Mouse (Mus musculus): ENCODE data around the gene Trpt1. TPM values are rescaled to one million over a fixed set of nuclear protein-coding genes. Genes with fewer than 3 reads are reported as not detected.

The Trpt1 gene
- polyA plus RNA-seq, 1 experiment from 2014 or later = 11.0 TPM

DNA sequence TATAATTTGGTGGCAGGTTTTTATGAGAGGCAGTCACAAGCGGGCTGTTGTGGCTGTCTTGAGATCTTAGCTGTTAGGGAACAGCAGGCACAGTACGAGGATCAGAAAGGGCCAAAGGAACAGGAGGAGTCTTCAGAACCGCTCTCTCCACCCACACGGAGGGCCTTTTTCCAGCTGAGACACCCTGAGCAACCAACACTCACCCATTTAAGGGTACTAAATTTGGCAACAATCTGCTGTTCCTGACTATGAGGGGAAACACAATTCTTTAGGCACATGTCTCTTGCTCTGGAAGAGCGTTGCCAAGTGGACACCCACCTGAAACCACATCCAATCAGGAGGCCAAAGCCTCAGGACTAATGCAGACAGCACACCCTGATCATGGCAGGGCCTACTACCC is 33.6 kb downstream of the Trpt1 start:
- DNase-seq (ENCODE audit: low spot score) = no peak
- H3K4me3 ChIP-seq (ENCODE audit: low read depth, low read length) = no peak overlapping the region
- H3K27me3 ChIP-seq (replicated peaks; ENCODE audit: insufficient read depth, low read length) = no peaks in the 10 kb centered on the region
- TF ChIP-seq EP300 (IDR thresholded peaks at IDR 0.05) (no peak), CTCF (IDR thresholded peaks at IDR 0.05) (no peak)
- H3K4me2 ChIP-seq (replicated peaks; ENCODE audit: low read depth, low read length) = no peak overlapping the region
- no peaks in the 10 kb centered on the region for H3K4me1 ChIP-seq (ENCODE audit: insufficient read depth, low read depth, low read length)
- H3K27ac ChIP-seq (ENCODE audit: low read length) = no peak overlapping the region
- WGBS = 96% methylated on average over 5 of the region's 5 CpGs
- no peak overlapping the region for H3K9ac ChIP-seq (replicated peaks; ENCODE audit: low read depth)
- no peak for ATAC-seq
- H3K36me3 ChIP-seq (ENCODE audit: insufficient read depth, low read length) = peaks cover 40% of the 10 kb centered on the region
- H3K9me3 ChIP-seq (ENCODE audit: low read length) = no peaks in the 10 kb centered on the region

DNA sequence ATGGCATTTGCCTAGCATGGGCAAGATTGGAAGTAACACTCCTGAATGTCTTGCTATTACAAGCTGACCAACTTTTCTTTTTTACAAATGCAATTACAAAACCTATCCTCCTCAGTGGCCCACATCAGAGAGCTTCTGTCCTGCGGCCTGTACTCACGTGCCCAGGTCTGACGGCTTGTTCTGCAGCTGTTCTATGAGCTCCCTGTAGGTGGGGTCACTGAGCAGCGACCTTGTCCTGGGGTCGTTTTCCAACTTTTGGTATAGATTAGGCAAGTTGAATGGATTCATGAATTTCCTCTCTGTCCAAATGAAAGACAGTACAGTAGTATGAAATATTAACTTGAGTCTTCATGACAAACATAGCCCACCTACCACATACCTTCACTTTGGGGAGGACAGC is 38.1 kb downstream of the Trpt1 start:
- Histone ChIP-seq H3K27me3 (replicated peaks; ENCODE audit: insufficient read depth, low read length) (no peaks in the 10 kb centered on the region), H3K9ac (replicated peaks; ENCODE audit: low read depth) (no peak overlapping the region)
- WGBS = 85% methylated on average over 5 of the region's 5 CpGs

DNA sequence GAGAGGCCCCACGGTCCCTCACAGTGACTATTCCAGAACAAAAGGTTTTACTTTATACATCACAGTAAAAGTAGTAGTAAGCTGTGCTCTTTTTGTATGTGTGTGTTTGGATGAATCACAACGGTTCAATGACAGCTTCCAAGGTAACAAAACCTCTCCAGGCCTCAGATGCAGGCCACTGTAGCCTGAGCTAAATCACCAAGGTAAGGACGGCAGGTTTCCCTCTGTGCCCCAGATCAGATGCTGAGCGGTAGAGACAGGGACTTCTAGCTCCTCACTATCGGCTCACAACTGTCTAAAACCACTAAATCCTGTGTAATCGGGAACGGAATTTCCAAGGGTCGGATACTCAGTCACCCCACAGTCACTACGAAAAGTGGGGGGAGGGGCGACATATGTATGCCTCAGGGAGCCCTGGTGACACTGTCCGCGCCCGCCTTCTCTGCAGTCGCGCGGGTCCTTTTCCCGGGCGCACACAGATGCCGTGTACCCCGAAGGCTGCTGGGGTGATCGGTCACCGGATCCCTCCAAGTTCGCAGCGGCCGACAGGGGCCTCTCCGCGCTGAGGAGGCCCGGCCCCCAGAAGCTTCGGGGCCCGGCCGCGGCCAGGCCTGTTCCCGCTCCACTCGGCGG is 43.3 kb downstream of the Trpt1 start:
- Histone ChIP-seq H3K4me2 (replicated peaks; ENCODE audit: low read depth, low read length) (peak overlapping the region; percentile 82), H3K4me1 (ENCODE audit: insufficient read depth, low read depth, low read length) (no peaks in the 10 kb centered on the region), H3K9me3 (ENCODE audit: low read length) (no peaks in the 10 kb centered on the region), H3K9ac (replicated peaks; ENCODE audit: low read depth) (peak overlapping the region; percentile 64), H3K27me3 (replicated peaks; ENCODE audit: insufficient read depth, low read length) (no peaks in the 10 kb centered on the region), H3K36me3 (ENCODE audit: insufficient read depth, low read length) (no peaks in the 10 kb centered on the region), H3K4me3 (ENCODE audit: low read depth, low read length) (peak overlapping the region; percentile 75), H3K27ac (ENCODE audit: low read length) (peak overlapping the region; percentile 85)
- WGBS = 4% methylated on average over 34 of the region's 35 CpGs
- ATAC-seq (peak; percentile 5), DNase-seq (ENCODE audit: low spot score) (peak; percentile 75)
- TF ChIP-seq CTCF (IDR thresholded peaks at IDR 0.05) (no peak), EP300 (IDR thresholded peaks at IDR 0.05) (no peak)

More for the DNA sequence above, 38.1 kb downstream of the Trpt1 start:
- no peak for TF ChIP-seq EP300 (IDR thresholded peaks at IDR 0.05)
- TF ChIP-seq CTCF (IDR thresholded peaks at IDR 0.05) = no peak
- Histone ChIP-seq H3K4me3 (ENCODE audit: low read depth, low read length) (no peak overlapping the region), H3K36me3 (ENCODE audit: insufficient read depth, low read length) (peaks cover 17% of the 10 kb centered on the region; the same call in 1 of the 2 replicates), H3K4me2 (replicated peaks; ENCODE audit: low read depth, low read length) (no peak overlapping the region), H3K9me3 (ENCODE audit: low read length) (no peaks in the 10 kb centered on the region), H3K27ac (ENCODE audit: low read length) (no peak overlapping the region), H3K4me1 (ENCODE audit: insufficient read depth, low read depth, low read length) (no peaks in the 10 kb centered on the region)
- ATAC-seq (no peak), DNase-seq (ENCODE audit: low spot score) (no peak)

DNA sequence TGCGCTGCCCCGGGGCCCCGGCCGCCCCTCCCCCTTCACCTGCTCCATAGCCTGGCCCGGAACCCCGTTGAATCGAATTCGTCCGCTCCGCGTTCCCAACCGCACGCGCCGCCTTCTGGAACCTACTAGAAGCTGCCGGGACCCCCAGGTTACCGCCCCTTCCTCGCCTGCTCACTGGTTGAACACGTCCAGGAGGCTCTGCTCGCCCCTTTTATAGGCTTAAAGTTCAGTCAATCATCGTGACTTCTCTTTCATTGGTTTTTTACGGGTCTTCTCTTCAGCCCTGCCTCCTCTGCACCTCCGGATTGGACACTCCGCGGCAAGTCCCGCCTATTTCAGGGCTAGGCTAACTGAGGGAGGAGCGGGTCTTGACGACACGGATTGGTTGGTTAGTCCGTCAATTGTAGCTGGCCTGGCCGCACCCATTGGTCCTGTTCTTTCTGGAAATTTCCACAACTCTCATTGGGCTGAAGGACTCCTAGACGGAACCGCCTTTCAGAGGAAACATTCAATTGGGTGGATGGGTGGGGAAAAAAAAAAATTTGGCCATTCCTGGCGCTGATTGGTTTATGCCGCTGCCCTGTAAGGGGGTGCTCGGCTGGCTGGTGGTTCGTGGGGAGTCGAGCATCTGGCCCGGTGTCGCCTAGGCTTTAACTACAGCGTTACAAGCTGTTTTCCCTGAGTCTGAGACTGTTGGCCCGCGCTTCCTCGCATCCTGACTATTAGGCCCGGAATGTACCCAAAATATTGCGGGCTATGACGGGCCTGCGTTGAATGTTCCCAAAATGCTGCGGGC is 44.1 kb downstream of the Trpt1 start, which contains the start of gene Stip1:
Gene Stip1, minus strand, starts transcription at position 127 of the 796 bp plus-strand sequence.
- peak; percentile 100 for DNase-seq (ENCODE audit: low spot score)
- TF ChIP-seq EP300 (IDR thresholded peaks at IDR 0.05) = peak; percentile 85
- peak; percentile 67 for TF ChIP-seq CTCF (IDR thresholded peaks at IDR 0.05)
- no peaks in the 10 kb centered on the region for H3K4me1 ChIP-seq (ENCODE audit: insufficient read depth, low read depth, low read length)
- under 1% methylated on average over 46 of the region's 49 CpGs for WGBS
- H3K27ac ChIP-seq (ENCODE audit: low read length) = peak within 1 kb of the TSS; percentile 94
- peak within 1 kb of the TSS; percentile 75 for H3K4me3 ChIP-seq (ENCODE audit: low read depth, low read length)
- peak within 1 kb of the TSS; percentile 64 for H3K9ac ChIP-seq (replicated peaks; ENCODE audit: low read depth)
- ATAC-seq = peak; percentile 99
- H3K36me3 ChIP-seq (ENCODE audit: insufficient read depth, low read length) = no peaks in the 10 kb centered on the region
- H3K27me3 ChIP-seq (replicated peaks; ENCODE audit: insufficient read depth, low read length) = no peaks in the 10 kb centered on the region
- peak within 1 kb of the TSS; percentile 82 for H3K4me2 ChIP-seq (replicated peaks; ENCODE audit: low read depth, low read length)
- H3K9me3 ChIP-seq (ENCODE audit: low read length) = no peaks in the 10 kb centered on the region

DNA sequence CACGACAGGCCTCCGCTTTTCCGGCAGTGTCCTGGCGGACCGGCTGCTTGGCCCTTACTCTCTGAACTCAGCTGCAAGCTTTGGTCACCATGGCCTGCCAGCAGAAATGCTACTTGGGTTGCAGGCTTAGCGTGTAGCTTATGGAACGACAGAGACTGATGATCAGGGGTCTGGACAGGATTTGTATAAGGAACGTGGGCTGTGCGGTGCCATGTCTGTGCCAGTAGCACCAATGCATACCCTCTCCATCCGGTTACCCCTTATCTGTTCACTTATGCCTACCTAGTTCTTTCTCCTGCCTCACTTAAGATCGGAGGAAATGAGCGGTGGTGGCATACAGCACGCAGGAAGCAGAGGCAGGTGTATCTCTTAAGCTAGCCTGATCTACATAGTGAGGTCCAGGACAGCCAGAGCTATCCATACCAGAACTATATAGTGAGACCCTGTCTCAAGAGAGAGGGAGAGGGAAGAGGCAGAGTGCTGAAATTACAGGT is 44.8 kb downstream of the Trpt1 start:
- ATAC-seq = 0 out of 2 replicates have a peak, but pooled peaks have one; percentile 0

DNA sequence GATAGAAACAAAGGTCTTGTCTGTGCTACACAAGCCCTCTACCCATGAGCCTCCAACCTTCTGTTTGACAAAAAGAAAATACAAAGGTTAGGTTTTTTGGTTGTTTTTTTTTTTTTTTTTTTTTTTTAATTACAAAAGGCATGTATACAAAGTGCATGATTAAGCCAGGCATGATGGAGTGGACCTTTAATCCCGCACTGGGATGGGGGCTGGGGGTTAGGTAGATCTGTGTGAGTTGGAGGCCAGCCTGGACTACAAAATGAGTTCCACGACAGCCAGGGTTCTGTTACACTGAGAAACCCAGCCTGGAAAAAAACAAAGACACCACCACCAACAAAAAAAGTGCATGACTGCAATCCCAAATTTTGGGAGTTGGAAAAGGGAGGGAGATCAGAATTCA is 45.2 kb downstream of the Trpt1 start:
- no peak overlapping the region for H3K4me3 ChIP-seq (ENCODE audit: low read depth, low read length)
- H3K36me3 ChIP-seq (ENCODE audit: insufficient read depth, low read length) = no peaks in the 10 kb centered on the region
- peak overlapping the region; percentile 67; the same call in 1 of the 2 replicates for H3K4me2 ChIP-seq (replicated peaks; ENCODE audit: low read depth, low read length)
- no peaks in the 10 kb centered on the region for H3K27me3 ChIP-seq (replicated peaks; ENCODE audit: insufficient read depth, low read length)
- no peaks in the 10 kb centered on the region for H3K4me1 ChIP-seq (ENCODE audit: insufficient read depth, low read depth, low read length)
- H3K9ac ChIP-seq (replicated peaks; ENCODE audit: low read depth) = no peak overlapping the region
- H3K9me3 ChIP-seq (ENCODE audit: low read length) = no peaks in the 10 kb centered on the region
- no peak for TF ChIP-seq EP300 (IDR thresholded peaks at IDR 0.05)
- TF ChIP-seq CTCF (IDR thresholded peaks at IDR 0.05) = no peak
- WGBS = 87% methylated on average over 2 of the region's 2 CpGs
- ATAC-seq = no peak
- H3K27ac ChIP-seq (ENCODE audit: low read length) = 0 out of 2 replicates have a peak overlapping the region, but pooled peaks have one; percentile 94
- DNase-seq (ENCODE audit: low spot score) = no peak

More for the DNA sequence above, 44.8 kb downstream of the Trpt1 start:
- H3K9me3 ChIP-seq (ENCODE audit: low read length) = no peaks in the 10 kb centered on the region
- peak overlapping the region; percentile 50 for H3K9ac ChIP-seq (replicated peaks; ENCODE audit: low read depth)
- no peak for DNase-seq (ENCODE audit: low spot score)
- H3K36me3 ChIP-seq (ENCODE audit: insufficient read depth, low read length) = no peaks in the 10 kb centered on the region
- H3K27ac ChIP-seq (ENCODE audit: low read length) = peak overlapping the region; percentile 94
- no peaks in the 10 kb centered on the region for H3K4me1 ChIP-seq (ENCODE audit: insufficient read depth, low read depth, low read length)
- H3K4me3 ChIP-seq (ENCODE audit: low read depth, low read length) = peak overlapping the region; percentile 46
- 15% methylated on average over 13 of the region's 13 CpGs for WGBS
- no peak for TF ChIP-seq CTCF (IDR thresholded peaks at IDR 0.05)
- TF ChIP-seq EP300 (IDR thresholded peaks at IDR 0.05) = no peak
- H3K4me2 ChIP-seq (replicated peaks; ENCODE audit: low read depth, low read length) = peak overlapping the region; percentile 67
- H3K27me3 ChIP-seq (replicated peaks; ENCODE audit: insufficient read depth, low read length) = no peaks in the 10 kb centered on the region

All from lung, postnatal 0 days (tissue).